Mouse (Mus musculus) left cerebral cortex, adult 2 months (tissue): ENCODE measurements around the gene Trmt1. TPM values are rescaled to one million over a fixed set of nuclear protein-coding genes. Genes with fewer than 3 reads are reported as not detected.

ENCODE experiments used
- DNase-seq, 2 experiments: peaks; one replicate each; pipeline ENCODE4 v3.0.0; 2021 to 2022; ENCODE audit warnings: low spot score in 2 of 2, mixed read lengths in 1 of 2; ENCODE audit errors: extremely low spot score in 1 of 2
- H3K27ac ChIP-seq: fragments of 200-600 bp; 2 replicates; pipeline ENCODE4 v1.8.1; 2022
- H3K4me3 ChIP-seq: fragments of 200-600 bp; 2 replicates; pipeline ENCODE4 v1.8.1; 2022
- CTCF ChIP-seq: fragments of 200-600 bp; IDR thresholded peaks from 2 replicates; pipeline ENCODE4 v1.8.1; 2022; ENCODE audit warnings: antibody characterized with exemption, mild to moderate bottlenecking, moderate library complexity
- intact Hi-C: fragments of 180-260 bp; cut with DNase I; formaldehyde crosslinking; loops from one replicate; pipeline ENCODE4 v1.15.1; 2025
- total RNA-seq, 2 experiments: library from RNA; stranded (reverse); gene quantifications; 2 replicates each; pipeline ENCODE4 v1.2.3; 2021

Gene Trmt1
- total RNA-seq, 2 experiments from 2014 or later: 108 to 115 TPM

DNA sequence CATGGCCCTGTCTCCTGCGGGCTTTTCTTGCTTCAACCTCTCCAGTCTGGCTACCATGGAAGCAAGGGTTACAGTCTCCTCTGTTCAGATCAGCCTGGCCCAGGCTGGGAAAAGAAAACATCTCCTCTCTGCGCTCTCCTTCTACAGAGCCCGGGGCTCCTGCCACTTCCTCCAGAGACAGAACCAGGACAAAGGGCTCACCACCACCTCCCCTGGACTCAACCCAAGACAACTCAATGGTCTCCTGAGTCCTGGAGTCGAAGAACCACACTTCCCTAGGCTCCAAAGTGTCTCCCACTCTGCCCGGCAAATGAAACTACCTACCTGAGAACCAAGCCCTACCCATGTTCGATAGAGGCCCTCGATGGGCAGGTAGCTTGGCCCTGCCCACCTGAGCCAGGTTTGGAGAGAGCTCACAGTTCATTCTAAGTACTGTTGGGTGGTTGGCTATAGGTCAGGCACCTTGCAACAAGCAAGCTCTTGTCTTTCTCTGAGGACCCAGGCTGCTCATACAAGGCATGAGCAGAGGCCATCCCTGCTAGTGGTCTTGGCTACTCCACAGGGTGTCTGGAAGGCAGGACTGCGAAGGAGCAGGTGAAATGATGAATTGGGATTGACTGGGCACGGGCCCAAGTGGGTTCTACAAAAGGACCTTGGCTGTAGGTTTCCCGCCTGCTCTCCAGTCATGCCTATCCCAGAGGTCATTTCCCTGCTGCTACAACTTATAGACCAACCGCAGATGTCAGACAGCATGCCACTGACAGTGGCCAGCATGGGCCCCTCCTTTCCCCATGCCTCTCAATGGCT, 45.5 kb downstream of the Trmt1 start:
- intact Hi-C loops: no loop called here
- TF ChIP-seq CTCF: no peak
- DNase-seq: no peak
- Histone ChIP-seq H3K27ac (peak overlapping the region; percentile 87), H3K4me3 (no peak overlapping the region)

- intact Hi-C loops: no loop called here
- DNase-seq: no peak
- Histone ChIP-seq H3K27ac (peak overlapping the region; percentile 66), H3K4me3 (no peak overlapping the region)
- TF ChIP-seq CTCF: no peak
Observed at GRCm38 (mm10) chr8:84732545-84732944, 46.4 kb downstream of the Trmt1 start.

DNA sequence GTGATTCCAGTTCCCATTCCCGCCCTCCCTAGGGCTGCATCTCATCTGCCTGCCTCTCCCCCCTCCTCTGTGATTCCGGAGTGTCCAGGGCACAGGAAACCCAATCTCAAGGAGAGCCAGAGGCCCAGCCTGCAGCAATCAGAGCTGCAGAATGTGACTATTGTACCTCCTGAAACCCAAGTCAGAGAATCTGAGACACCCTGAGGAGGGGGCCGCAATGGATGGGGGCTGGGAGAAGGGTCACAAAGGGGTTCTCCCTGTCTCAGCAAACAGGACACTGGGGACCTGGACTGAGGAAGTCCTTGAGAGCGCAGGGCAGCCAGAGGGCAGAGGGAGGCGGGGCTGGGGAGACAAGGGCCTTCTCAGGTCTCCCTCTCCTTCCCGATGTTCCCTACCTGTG, 46.9 kb downstream of the Trmt1 start:
- TF ChIP-seq CTCF: no peak
- Histone ChIP-seq H3K27ac (peak overlapping the region; percentile 66), H3K4me3 (no peak overlapping the region)
- no peak for DNase-seq
- intact Hi-C loops: no loop called here

DNA sequence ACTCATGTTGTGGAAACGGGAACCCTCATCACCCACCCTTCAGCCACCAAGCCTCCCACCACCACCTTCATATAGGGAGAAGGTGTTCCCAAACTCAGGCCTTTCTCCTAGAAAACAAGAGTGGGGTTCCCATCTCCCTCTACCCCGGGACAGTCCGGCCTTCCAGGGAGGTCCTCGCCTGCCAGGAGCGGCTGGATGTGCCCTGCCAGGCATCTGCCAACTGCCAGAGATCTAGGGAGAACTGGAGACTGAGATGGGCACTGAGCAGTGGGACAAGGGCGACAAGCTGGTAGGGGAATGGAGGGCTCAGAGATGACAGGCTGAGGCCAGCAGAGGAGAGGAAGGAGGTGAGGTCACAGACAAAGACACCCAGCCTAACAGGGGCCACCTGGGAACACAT, 47.9 kb downstream of the Trmt1 start:
- peak overlapping the region; percentile 33 for H3K27ac ChIP-seq
- no peak for DNase-seq
- no peak for TF ChIP-seq CTCF
- intact Hi-C loops: no loop called here
- H3K4me3 ChIP-seq: no peak overlapping the region

GRCm38 (mm10) chr8:84734680-84735079, 48.6 kb downstream of the Trmt1 start:
- no peak overlapping the region for H3K4me3 ChIP-seq
- no peak for DNase-seq
- intact Hi-C loops: loop anchor here (5.0 kb wide), 2 partner anchors 38 to 63 kb away; no protein-coding TSS in a partner anchor
- TF ChIP-seq CTCF: no peak
- peak overlapping the region; percentile 33 for H3K27ac ChIP-seq

- intact Hi-C loops: loop anchor here (5.0 kb wide), 2 partner anchors 37 to 62 kb away; no protein-coding TSS in a partner anchor
- no peak for DNase-seq
- peak overlapping the region; percentile 33 for H3K27ac ChIP-seq
Observed at GRCm38 (mm10) chr8:84735597-84735996, 49.5 kb downstream of the Trmt1 start.

DNA sequence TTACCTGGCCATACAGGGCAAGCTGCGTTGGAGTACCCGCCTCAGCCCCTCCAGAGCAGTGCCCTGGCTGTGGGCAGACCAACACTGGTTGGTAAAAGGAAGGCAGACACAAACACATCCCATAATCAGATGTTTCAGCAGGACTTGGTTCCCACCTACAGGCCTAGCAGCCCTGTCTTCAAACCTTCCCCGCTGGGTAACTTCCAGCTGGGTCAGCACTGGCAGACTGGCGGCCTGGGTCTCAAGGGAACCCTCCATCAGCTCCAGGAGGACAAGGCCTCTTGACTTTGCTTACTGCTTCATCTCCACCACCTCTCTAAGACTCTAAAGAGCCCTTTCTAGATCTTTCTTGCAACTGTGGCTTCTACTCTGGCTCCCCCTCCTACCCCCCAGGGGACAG, 50.4 kb downstream of the Trmt1 start:
- Histone ChIP-seq H3K4me3 (no peak overlapping the region), H3K27ac (peak overlapping the region; percentile 33)
- no peak for DNase-seq
- no peak for TF ChIP-seq CTCF
- intact Hi-C loops: loop anchor here (2.0 to 5.0 kb wide), 3 partner anchors 28 to 61 kb away; no protein-coding TSS in a partner anchor

More at GRCm38 (mm10) chr8:84735597-84735996, 49.5 kb downstream of the Trmt1 start:
- H3K4me3 ChIP-seq: no peak overlapping the region
- TF ChIP-seq CTCF: no peak

DNA sequence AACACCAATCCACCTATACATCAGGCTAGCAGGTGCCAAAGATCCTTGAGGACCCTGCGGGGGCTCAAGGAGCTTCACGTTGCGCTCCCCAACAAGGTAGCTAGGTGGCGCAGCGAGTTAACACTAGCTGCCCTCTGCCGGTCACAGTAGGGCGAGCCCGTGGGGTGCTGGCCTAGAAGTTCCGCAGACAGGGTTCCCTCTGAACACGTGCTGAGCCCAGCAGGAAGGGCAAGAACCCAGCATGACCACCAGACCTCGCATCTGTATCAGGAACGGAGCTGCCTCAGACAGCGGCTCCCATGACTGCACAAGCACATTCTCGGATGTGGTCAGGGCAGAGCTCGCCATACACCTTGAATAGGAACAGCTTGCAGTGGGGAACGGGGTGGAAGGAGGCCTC, 51.5 kb downstream of the Trmt1 start:
- intact Hi-C loops: loop anchor here (2.0 to 5.0 kb wide), 4 partner anchors 29 to 73 kb away; no protein-coding TSS in a partner anchor
- Histone ChIP-seq H3K27ac (peak overlapping the region; percentile 83), H3K4me3 (no peak overlapping the region)
- peak; percentile 72 to 75 for DNase-seq
- no peak; the same call in none of the 2 replicates for TF ChIP-seq CTCF

GRCm38 (mm10) chr8:84738266-84738665, 52.2 kb downstream of the Trmt1 start:
- no peak for TF ChIP-seq CTCF
- intact Hi-C loops: loop anchor here (2.0 to 5.0 kb wide), 3 partner anchors 34 to 73 kb away; no protein-coding TSS in a partner anchor
- Histone ChIP-seq H3K27ac (peak overlapping the region; percentile 83), H3K4me3 (no peak overlapping the region)
- DNase-seq: no peak

- H3K27ac ChIP-seq: peak overlapping the region; percentile 83
- H3K4me3 ChIP-seq: no peak overlapping the region
- no peak for DNase-seq
- no peak for TF ChIP-seq CTCF
- intact Hi-C loops: loop anchor here (2.0 to 5.0 kb wide), 3 partner anchors 33 to 72 kb away; no protein-coding TSS in a partner anchor
Observed at GRCm38 (mm10) chr8:84738715-84739400, 52.8 kb downstream of the Trmt1 start.

DNA sequence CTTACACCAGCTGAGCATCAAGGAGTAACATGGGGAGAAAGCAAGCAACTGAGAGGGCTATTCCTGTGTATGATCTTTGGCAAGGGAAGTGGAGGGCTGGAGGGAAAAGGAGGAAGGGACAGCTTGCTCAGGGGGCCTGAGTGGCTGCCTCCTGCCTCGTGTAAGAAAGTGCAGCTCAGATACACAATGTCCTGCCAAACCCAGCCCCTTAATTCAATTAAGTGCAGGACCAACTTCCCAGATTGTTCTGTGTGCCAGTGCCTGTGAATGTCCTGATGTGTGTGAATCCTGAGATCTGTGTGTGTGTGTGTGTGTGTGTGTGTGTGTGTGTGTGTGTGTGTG, 53.3 kb downstream of the Trmt1 start:
- no peak for DNase-seq
- H3K27ac ChIP-seq: peak overlapping the region; percentile 83
- no peak overlapping the region for H3K4me3 ChIP-seq
- intact Hi-C loops: loop anchor here (2.0 to 5.0 kb wide), 3 partner anchors 33 to 71 kb away; no protein-coding TSS in a partner anchor
- TF ChIP-seq CTCF: no peak
